Mouse (Mus musculus) megakaryocyte, embryonic 14.5 days (primary cell): ENCODE measurements around the gene Olfr575.

Experiments used
- FLI1 ChIP-seq: IDR thresholded peaks from 2 replicates; pipeline ENCODE4 v1.6.1; 2012; ENCODE audit warnings: low read length, inconsistent platforms, mixed read lengths
- GATA1 ChIP-seq: IDR thresholded peaks from 3 replicates; pipeline ENCODE4 v1.6.1; 2012; ENCODE audit warnings: mixed read lengths, low read length, inconsistent platforms, borderline replicate concordance

DNA sequence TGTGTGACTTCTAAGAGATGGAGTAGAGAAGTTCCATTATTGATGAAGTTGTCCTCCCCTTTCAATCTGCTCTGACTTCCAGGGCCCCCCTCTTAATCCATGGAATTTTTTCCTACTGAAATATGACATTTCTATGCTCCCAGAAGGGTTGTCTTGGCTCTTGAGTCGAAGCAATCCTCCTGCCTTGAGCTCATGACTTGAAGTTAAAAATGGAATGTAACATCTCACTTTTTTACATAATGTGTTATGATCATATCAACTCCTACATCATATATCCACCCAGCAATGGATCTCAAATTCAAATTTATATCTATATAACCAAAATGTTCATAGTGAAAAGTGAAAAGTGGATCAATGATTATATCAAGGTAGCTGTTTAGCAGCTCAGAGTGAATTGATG, 15.8 kb upstream of the Olfr575 start:
- no peak for TF ChIP-seq GATA1
- TF ChIP-seq FLI1: no peak
